Mouse (Mus musculus) thymus, adult 2 months (tissue): ENCODE measurements at regions not wholly inside any gene's neighbourhood (a gene's known extent, or its start where the extent isn't known, plus 50 kb on each side); places are given as distances from the start of the nearest gene placed in this dataset.

Experiments used
- DNase-seq: peaks from one replicate; pipeline ENCODE4 v3.0.0; 2021
- H3K27ac ChIP-seq: fragments of 200-500 bp; 2 replicates; pipeline ENCODE4 v1.5.1; 2012; ENCODE audit warnings: low read length, control low read depth; ENCODE audit not compliant: control insufficient read depth, insufficient read depth
- H3K27me3 ChIP-seq: fragments of 200-500 bp; 2 replicates; pipeline ENCODE4 v1.6.1; 2012; ENCODE audit warnings: mild to moderate bottlenecking, low read length, moderate library complexity, mixed read lengths; ENCODE audit not compliant: control insufficient read depth, insufficient read depth
- H3K36me3 ChIP-seq: fragments of 200-500 bp; 2 replicates; pipeline ENCODE4 v1.6.1; 2012; ENCODE audit warnings: mild to moderate bottlenecking, low read length, moderate library complexity; ENCODE audit not compliant: control insufficient read depth, insufficient read depth
- H3K4me1 ChIP-seq: fragments of 200-500 bp; replicated peaks from 2 replicates; pipeline ENCODE4 v1.6.1; 2012; ENCODE audit warnings: low read length; ENCODE audit not compliant: control insufficient read depth, insufficient read depth
- H3K4me3 ChIP-seq: fragments of 200-500 bp; 2 replicates; pipeline ENCODE4 v1.5.1; 2012; ENCODE audit warnings: mild to moderate bottlenecking, low read length, control low read depth, moderate library complexity; ENCODE audit not compliant: control insufficient read depth, insufficient read depth
- CTCF ChIP-seq: fragments of 200-500 bp; IDR thresholded peaks from 2 replicates; pipeline ENCODE4 v1.5.1; 2012; ENCODE audit warnings: mild to moderate bottlenecking, control low read depth, low read length, moderate library complexity, borderline replicate concordance; ENCODE audit not compliant: control insufficient read depth, poor library complexity, insufficient read depth; ENCODE audit errors: extremely low read depth
- POLR2A ChIP-seq: fragments of 200-500 bp; IDR thresholded peaks from 2 replicates; pipeline ENCODE4 v1.6.1; 2012; ENCODE audit warnings: mild to moderate bottlenecking, low read length, control low read depth, moderate library complexity; ENCODE audit not compliant: control insufficient read depth, poor library complexity, insufficient read depth; ENCODE audit errors: extremely low read depth
- WGBS: fragments of 180-500 bp; shearing (Covaris S2); methylation state at CpG from one replicate; pipeline ENCODE4 v1.1.7; 2018; 5-methylcytosine and 5-hydroxymethylcytosine counted together

DNA sequence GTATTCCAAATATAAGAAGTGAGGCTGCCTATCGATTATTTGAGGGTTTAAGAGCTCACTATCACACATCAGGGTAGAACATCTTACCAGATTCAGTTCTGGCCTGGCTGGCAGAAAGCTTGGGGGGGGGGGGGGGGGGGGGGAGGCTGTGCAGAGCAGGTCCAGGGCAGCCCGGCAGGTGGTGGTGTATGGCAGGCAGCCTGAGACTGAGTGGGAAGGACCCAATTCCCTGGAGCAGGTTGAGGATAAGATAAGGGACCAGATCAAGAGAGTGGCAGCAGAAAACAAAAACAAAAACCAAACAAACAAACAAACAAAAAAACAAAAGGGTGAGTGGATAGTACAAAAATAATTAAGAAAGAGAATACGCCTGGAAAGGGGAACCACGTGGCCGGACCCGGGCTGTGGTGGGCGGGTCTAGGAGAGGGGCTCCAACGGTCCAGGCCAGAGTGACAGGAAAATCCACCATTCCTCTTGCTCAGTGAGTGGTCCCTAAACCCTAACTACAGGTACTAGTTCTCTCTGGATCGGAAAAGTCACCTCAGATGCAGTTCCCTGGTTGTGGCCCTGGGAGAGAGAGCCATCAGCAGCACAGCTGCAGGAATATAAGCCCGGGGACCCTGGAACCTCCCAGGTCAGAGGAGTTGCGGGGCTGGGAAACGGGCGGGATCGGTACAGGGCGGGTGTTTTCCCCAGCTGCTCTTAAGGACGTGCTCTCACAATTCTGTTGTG lies 73.3 kb downstream of the Vmn2r112 start:
- H3K36me3 ChIP-seq, result no peaks in the 10 kb centered on the region
- 22% methylated on average over 16 of the region's 16 CpGs for WGBS
- no peak overlapping the region for H3K4me3 ChIP-seq
- H3K4me1 ChIP-seq, result no peaks in the 10 kb centered on the region
- no peaks in the 10 kb centered on the region for H3K27me3 ChIP-seq
- peak; percentile 1 for DNase-seq
- no peak overlapping the region for H3K27ac ChIP-seq
- TF ChIP-seq POLR2A (no peak), CTCF (no peak)
